Mouse (Mus musculus): Measurements from ENCODE around the gene Pmf1. TPM values are rescaled to one million over a fixed set of nuclear protein-coding genes. Genes with fewer than 3 reads are reported as not detected.

Pmf1 gene
- polyA plus RNA-seq, 1 experiment from 2014 or later = 100 TPM

- ATAC-seq (ENCODE audit: insufficient number of reproducible peaks, low FRiP score) = 0 out of 2 replicates have a peak, but pooled peaks have one; percentile 22
- Histone ChIP-seq H3K9ac (no peak overlapping the region), H3K27me3 (replicated peaks) (no peaks in the 10 kb centered on the region), H3K4me1 (replicated peaks) (no peaks in the 10 kb centered on the region), H3K36me3 (peaks cover 98% of the 10 kb centered on the region), H3K27ac (ENCODE audit: poor library complexity, severe bottlenecking) (no peak overlapping the region), H3K9me3 (replicated peaks) (no peaks in the 10 kb centered on the region), H3K4me2 (no peak overlapping the region), H3K4me3 (no peak overlapping the region)
- whole genome bisulfite sequencing = 76% methylated on average over 13 of the region's 13 CpGs
Observed at GRCm38 (mm10) chr3:88350732-88351131, 59.4 kb downstream of the Pmf1 start.

Small RNA genes lying within 50 kb of the gene (microRNA-seq; reads per million reads assigned to microRNA genes)
- gene Mir7011 = not detected

Other genes starting within 250 kb of the Pmf1 start
- 0.19 TPM in 1 of 2 replicates, not detected in the other for gene Rhbg, start 155.6 kb downstream of the Pmf1 start, polyA plus RNA-seq (2016; fragmentation: Nextera tagmentation; extraction: Ambion mirVana)
- gene Gm38392, start 123.1 kb downstream of the Pmf1 start, polyA plus RNA-seq (2016; fragmentation: Nextera tagmentation; extraction: Ambion mirVana) = not detected in 2 replicates
- gene Tsacc, start 113.3 kb downstream of the Pmf1 start, polyA plus RNA-seq (2016; fragmentation: Nextera tagmentation; extraction: Ambion mirVana) = 12.7 and 15.0 TPM in 2 replicates
- 426 and 439 TPM in 2 replicates for gene Cct3, start 113.2 kb downstream of the Pmf1 start, polyA plus RNA-seq (2016; fragmentation: Nextera tagmentation; extraction: Ambion mirVana)
- 167 and 172 TPM in 2 replicates for gene Glmp, start 85.3 kb downstream of the Pmf1 start, polyA plus RNA-seq (2016; fragmentation: Nextera tagmentation; extraction: Ambion mirVana)
- gene Tmem79, start 74.2 kb downstream of the Pmf1 start, polyA plus RNA-seq (2016; fragmentation: Nextera tagmentation; extraction: Ambion mirVana) = 1.4 and 1.9 TPM in 2 replicates
- gene Smg5, start 74.1 kb downstream of the Pmf1 start, polyA plus RNA-seq (2016; fragmentation: Nextera tagmentation; extraction: Ambion mirVana) = 53.9 and 57.5 TPM in 2 replicates
- gene Paqr6, start 45.7 kb downstream of the Pmf1 start, polyA plus RNA-seq (2016; fragmentation: Nextera tagmentation; extraction: Ambion mirVana) = 3.6 and 4.3 TPM in 2 replicates
- 0.10 TPM in 1 of 2 replicates, not detected in the other for gene Bglap3, start 37.6 kb downstream of the Pmf1 start, polyA plus RNA-seq (2016; fragmentation: Nextera tagmentation; extraction: Ambion mirVana)
- gene Bglap2, start 31.6 kb downstream of the Pmf1 start, polyA plus RNA-seq (2016; fragmentation: Nextera tagmentation; extraction: Ambion mirVana) = not detected in 2 replicates
- gene Bglap, start 25.9 kb downstream of the Pmf1 start, polyA plus RNA-seq (2016; fragmentation: Nextera tagmentation; extraction: Ambion mirVana) = not detected in 2 replicates
- 14.1 and 14.3 TPM in 2 replicates for gene Slc25a44, start 14.8 kb upstream of the Pmf1 start, polyA plus RNA-seq (2016; fragmentation: Nextera tagmentation; extraction: Ambion mirVana)
- 0.92 and 1.3 TPM in 2 replicates for gene Sema4a, start 50.9 kb upstream of the Pmf1 start, polyA plus RNA-seq (2016; fragmentation: Nextera tagmentation; extraction: Ambion mirVana)
- gene Lmna, start 99.6 kb upstream of the Pmf1 start, polyA plus RNA-seq (2016; fragmentation: Nextera tagmentation; extraction: Ambion mirVana) = 108 and 113 TPM in 2 replicates
- 11.8 and 13.9 TPM in 2 replicates for gene Mex3a, start 122.1 kb upstream of the Pmf1 start, polyA plus RNA-seq (2016; fragmentation: Nextera tagmentation; extraction: Ambion mirVana)
- gene Rab25, start 138.0 kb upstream of the Pmf1 start, polyA plus RNA-seq (2016; fragmentation: Nextera tagmentation; extraction: Ambion mirVana) = 0.55 TPM in 1 of 2 replicates, not detected in the other
- 108 and 114 TPM in 2 replicates for gene Lamtor2, start 142.7 kb upstream of the Pmf1 start, polyA plus RNA-seq (2016; fragmentation: Nextera tagmentation; extraction: Ambion mirVana)
- gene Ubqln4, start 143.4 kb upstream of the Pmf1 start, polyA plus RNA-seq (2016; fragmentation: Nextera tagmentation; extraction: Ambion mirVana) = 46.5 and 47.9 TPM in 2 replicates
- gene Ssr2, start 165.5 kb upstream of the Pmf1 start, polyA plus RNA-seq (2016; fragmentation: Nextera tagmentation; extraction: Ambion mirVana) = 181 and 185 TPM in 2 replicates
- 84.5 and 91.8 TPM in 2 replicates for gene Arhgef2, start 195.6 kb upstream of the Pmf1 start, polyA plus RNA-seq (2016; fragmentation: Nextera tagmentation; extraction: Ambion mirVana)
- not detected in 2 replicates for gene Rxfp4, start 242.8 kb upstream of the Pmf1 start, polyA plus RNA-seq (2016; fragmentation: Nextera tagmentation; extraction: Ambion mirVana)